Mouse (Mus musculus) liver, embryonic 15.5 days (tissue): Measurements from ENCODE around the gene Gca. TPM values are rescaled to one million over a fixed set of nuclear protein-coding genes. Genes with fewer than 3 reads are reported as not detected.

Source experiments
- ATAC-seq: fragments of 200-750 bp; cut with Nextera tagmentation; 2 replicates; pipeline ENCODE4 v1.8.0; 2017; ENCODE audit warnings: moderate number of reproducible peaks, mild to moderate bottlenecking, moderate library complexity; ENCODE audit not compliant: insufficient read depth
- H3K27ac ChIP-seq: fragments of 300-500 bp; sonication (generic); replicated peaks from 2 replicates; pipeline ENCODE4 v1.5.1; 2015; ENCODE audit warnings: mild to moderate bottlenecking, inconsistent platforms
- H3K27me3 ChIP-seq: fragments of 300-500 bp; sonication (generic); 2 replicates; pipeline ENCODE4 v1.6.1; 2015; ENCODE audit warnings: mild to moderate bottlenecking, inconsistent platforms
- H3K36me3 ChIP-seq: fragments of 300-500 bp; sonication (generic); replicated peaks from 2 replicates; pipeline ENCODE4 v1.6.1; 2015; ENCODE audit warnings: moderate library complexity, mild to moderate bottlenecking, inconsistent platforms
- H3K4me1 ChIP-seq: fragments of 300-500 bp; sonication (generic); replicated peaks from 2 replicates; pipeline ENCODE4 v1.6.1; 2015; ENCODE audit warnings: inconsistent platforms
- H3K4me2 ChIP-seq: fragments of 300-500 bp; sonication (generic); 2 replicates; pipeline ENCODE4 v1.6.1; 2015; ENCODE audit warnings: moderate library complexity, mild to moderate bottlenecking, inconsistent platforms
- H3K4me3 ChIP-seq: fragments of 300-500 bp; sonication (generic); replicated peaks from 2 replicates; pipeline ENCODE4 v1.5.1; 2015; ENCODE audit warnings: mild to moderate bottlenecking, inconsistent platforms
- H3K9ac ChIP-seq: fragments of 300-500 bp; sonication (generic); 2 replicates; pipeline ENCODE4 v1.6.1; 2015; ENCODE audit warnings: moderate library complexity, mild to moderate bottlenecking, inconsistent platforms
- H3K9me3 ChIP-seq: fragments of 300-500 bp; sonication (generic); replicated peaks from 2 replicates; pipeline ENCODE4 v1.6.1; 2016; ENCODE audit warnings: inconsistent platforms
- WGBS: fragments of 180-500 bp; shearing (Covaris S2); methylation state at CpG from one replicate; pipeline ENCODE4 v1.1.7; 2015; ENCODE audit warnings: mixed read lengths; ENCODE audit not compliant: insufficient replicate concordance; 5-methylcytosine and 5-hydroxymethylcytosine counted together
- polyA plus RNA-seq: library from polyadenylated mRNA; unstranded; fragments of >200 nt; fragmentation: Nextera tagmentation; extraction: Ambion mirVana; gene quantifications from 2 replicates; pipeline ENCODE4 v1.2.1, GENCODE M21; 2015

The Gca gene
- polyA plus RNA-seq, 1 experiment from 2014 or later = 4.7 TPM

DNA sequence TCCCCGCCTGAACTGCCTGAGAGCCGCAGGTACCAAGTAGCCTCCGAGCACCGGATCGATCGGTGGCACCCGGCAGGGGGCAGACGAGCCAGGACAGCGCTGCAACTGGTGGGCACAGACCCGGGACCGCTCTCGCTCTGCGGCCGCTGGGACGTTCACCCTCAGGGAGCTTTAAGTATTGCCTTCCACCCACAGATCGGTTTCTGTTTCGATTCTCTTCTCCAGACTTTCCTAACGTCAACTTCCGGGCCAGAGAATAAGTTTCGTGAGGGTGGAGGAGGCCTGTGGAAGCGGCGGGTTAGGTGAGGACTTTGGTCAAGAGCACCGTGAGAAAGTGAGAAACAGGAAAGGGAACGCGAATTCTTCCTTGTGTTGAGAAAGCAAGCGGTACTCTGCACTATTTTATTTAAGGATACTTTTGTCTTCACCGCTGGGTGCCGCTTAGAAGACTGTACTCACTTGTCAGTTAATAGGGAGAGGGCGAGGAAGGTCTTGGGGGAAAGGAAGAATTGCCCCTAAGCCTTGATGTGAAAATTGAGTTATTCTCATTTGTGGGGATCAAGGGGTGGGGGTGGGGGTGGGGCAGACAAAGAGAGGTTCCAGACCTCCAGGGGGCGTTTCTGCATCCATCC is 18.0 kb upstream of the Gca start, which contains the start of gene Ifih1:
TSS of gene Ifih1 (minus strand) at position 242 of the 632 bp plus-strand sequence.
- ATAC-seq = peak; percentile 88
- Histone ChIP-seq H3K9me3 (no peaks in the 10 kb centered on the region), H3K27ac (peak within 1 kb of the TSS; percentile 79), H3K4me2 (peak within 1 kb of the TSS; percentile 87), H3K9ac (peak within 1 kb of the TSS; percentile 70), H3K4me3 (peak within 1 kb of the TSS; percentile 82), H3K4me1 (peaks cover 26% of the 10 kb centered on the region), H3K36me3 (no peaks in the 10 kb centered on the region), H3K27me3 (no peaks in the 10 kb centered on the region)
- WGBS = 2% methylated on average over 30 of the region's 30 CpGs

DNA sequence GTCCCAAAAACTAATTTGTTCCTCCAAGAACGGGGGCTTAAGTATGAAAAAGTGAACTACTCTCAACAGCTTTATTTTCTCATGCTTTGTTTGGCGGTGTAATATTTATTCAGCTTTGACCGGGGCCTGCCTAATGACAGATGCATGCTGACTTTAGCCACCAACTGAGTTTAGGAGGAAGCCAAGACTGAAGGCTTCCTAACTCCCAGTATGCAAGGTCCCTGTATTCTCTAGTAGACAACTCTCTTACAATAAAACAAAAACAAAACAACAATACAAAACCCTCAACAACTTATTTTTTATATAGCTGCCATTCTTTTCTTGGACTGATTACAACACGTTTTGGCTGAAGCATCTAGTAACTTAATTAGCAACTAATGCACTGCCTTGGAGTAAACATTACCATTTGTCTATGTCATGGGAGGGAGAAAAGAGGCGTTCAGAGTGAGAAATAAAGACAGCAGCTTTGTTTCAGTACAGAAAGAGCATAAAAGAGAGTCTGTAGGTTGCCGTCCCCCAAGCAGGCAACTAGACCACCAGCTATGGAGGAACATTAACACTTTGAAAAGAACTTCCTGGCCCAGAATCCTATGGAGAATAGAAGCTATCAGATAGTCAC is 17.3 kb upstream of the Gca start:
- Histone ChIP-seq H3K4me2 (peak overlapping the region; percentile 87), H3K4me3 (peak overlapping the region; percentile 82), H3K36me3 (no peaks in the 10 kb centered on the region), H3K4me1 (peaks cover 26% of the 10 kb centered on the region), H3K27me3 (no peaks in the 10 kb centered on the region), H3K27ac (no peak overlapping the region; the same call in 1 of the 2 replicates), H3K9me3 (no peaks in the 10 kb centered on the region), H3K9ac (peak overlapping the region; percentile 70; the same call in 1 of the 2 replicates)
- WGBS = 32% methylated on average over 6 of the region's 6 CpGs
- ATAC-seq = no peak

DNA sequence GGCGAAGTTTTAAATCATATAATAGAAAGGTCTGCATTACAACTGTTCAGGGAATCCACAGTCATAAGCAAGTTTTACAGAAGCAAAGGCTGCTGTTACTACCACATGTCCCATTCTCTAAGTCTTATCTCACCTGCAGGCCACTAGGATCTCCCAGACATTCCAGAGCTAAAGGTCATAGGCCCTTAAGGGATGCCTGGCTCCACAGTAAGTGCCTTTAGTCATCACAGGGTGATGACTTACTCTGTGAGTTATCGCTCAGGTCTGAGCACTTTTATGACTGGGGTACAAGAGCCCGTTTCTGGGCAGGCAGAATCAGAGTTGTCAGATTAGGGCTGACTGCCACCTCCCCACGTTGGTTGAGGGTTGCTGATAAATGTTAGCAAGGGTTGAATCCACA is 12.2 kb upstream of the Gca start:
- WGBS = 38% methylated on average over 4 of the region's 4 CpGs
- H3K4me1 ChIP-seq = peaks cover 5% of the 10 kb centered on the region
- no peak overlapping the region for H3K9ac ChIP-seq
- no peak overlapping the region for H3K4me2 ChIP-seq
- H3K4me3 ChIP-seq = no peak overlapping the region
- H3K27me3 ChIP-seq = no peaks in the 10 kb centered on the region
- H3K9me3 ChIP-seq = no peaks in the 10 kb centered on the region
- ATAC-seq = no peak
- H3K36me3 ChIP-seq = no peaks in the 10 kb centered on the region
- H3K27ac ChIP-seq = no peak overlapping the region

DNA sequence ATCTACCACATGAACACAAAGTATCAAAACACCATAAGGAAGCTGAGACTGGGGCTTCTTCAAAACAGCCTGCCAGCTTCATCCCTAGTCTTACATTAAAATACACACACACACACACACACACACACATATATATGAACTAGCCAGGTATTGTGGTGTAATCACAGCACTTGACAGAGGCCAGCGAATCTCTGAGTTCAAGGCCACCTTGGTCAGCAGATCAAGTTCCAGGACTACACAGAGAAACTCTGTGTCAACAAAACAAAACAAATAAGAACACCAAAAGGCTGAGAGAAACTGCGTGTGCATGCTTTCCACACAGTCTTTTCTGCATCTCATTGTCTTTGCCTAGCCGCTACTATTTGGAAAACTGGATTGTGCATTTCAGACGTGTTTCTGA is 11.6 kb upstream of the Gca start:
- Histone ChIP-seq H3K4me3 (no peak overlapping the region), H3K27ac (no peak overlapping the region), H3K4me1 (peaks cover 5% of the 10 kb centered on the region), H3K9me3 (no peaks in the 10 kb centered on the region), H3K27me3 (no peaks in the 10 kb centered on the region), H3K9ac (no peak overlapping the region), H3K36me3 (no peaks in the 10 kb centered on the region), H3K4me2 (no peak overlapping the region)
- peak; percentile 43; the same call in 1 of the 2 replicates for ATAC-seq
- 53% methylated on average over 4 of the region's 4 CpGs for WGBS

DNA sequence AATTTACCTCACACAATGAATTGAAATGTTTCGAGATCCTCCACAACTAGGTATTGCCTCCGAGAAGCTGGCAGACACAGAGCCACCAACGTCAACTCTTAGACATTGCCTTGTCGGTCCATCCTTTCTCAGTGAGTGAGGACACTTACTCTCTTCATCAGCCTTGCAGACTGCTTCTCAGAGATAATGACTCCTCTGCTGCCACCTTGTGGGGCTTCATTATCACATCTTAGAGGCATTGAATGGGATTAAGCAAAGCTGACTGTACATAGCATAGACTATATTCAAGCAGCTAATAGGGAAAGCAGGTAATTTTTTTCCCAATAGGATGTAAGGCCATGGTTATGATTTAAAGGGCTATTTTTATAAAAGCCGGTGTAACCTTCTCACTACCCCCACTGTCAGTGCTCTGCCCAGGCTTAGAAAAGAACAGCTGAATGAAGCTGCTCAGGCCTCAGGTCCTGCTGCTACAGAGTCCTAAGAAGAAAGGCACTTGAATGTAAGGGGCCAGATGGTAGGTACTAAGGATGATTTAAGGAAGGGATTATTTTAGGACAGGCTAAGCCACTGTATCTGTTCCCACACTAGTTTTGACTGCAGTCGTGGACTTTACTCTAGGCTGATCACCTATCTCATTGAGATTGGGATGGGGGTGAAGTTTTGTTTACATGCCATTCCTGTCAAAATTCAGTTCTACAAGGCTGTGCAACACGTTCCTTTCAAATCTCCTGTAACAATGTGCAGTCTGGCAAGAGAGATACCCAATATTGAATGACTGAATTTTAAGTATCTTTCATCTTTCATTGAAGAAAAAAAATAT is 9.4 kb upstream of the Gca start:
- ATAC-seq = peak; percentile 57
- Histone ChIP-seq H3K9ac (no peak overlapping the region), H3K27ac (no peak overlapping the region)

DNA sequence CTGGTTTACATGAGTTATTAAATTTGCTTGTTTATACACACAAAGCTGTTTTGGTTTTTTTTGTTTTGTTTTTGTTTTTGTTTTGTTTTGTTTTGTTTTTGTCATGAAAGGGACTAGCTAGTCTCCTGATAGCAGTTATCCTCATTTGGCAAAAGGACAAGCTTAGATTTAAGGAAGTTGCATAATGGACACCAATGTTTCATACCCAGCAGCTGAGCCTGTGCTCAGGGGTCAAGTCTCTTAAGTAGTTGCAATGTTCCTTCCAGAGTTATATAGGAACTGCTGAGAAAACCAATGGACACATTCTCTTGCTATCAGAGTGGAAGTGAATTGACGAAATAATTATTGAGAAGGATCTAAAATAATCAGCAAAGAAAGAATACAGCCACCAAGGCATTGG is 8.0 kb upstream of the Gca start:
- no peak overlapping the region for H3K4me3 ChIP-seq
- H3K4me2 ChIP-seq = no peak overlapping the region
- H3K9me3 ChIP-seq = no peaks in the 10 kb centered on the region
- H3K36me3 ChIP-seq = no peaks in the 10 kb centered on the region
- no peak overlapping the region for H3K9ac ChIP-seq
- H3K27ac ChIP-seq = no peak overlapping the region
- H3K4me1 ChIP-seq = peaks cover 5% of the 10 kb centered on the region
- H3K27me3 ChIP-seq = no peaks in the 10 kb centered on the region
- 33% methylated on average over 1 of the region's 1 CpGs for WGBS
- no peak for ATAC-seq

More for the DNA sequence above, 9.4 kb upstream of the Gca start:
- Histone ChIP-seq H3K4me2 (peak overlapping the region; percentile 21; the same call in 1 of the 2 replicates), H3K27me3 (no peaks in the 10 kb centered on the region), H3K4me1 (peaks cover 5% of the 10 kb centered on the region), H3K4me3 (no peak overlapping the region), H3K36me3 (no peaks in the 10 kb centered on the region), H3K9me3 (no peaks in the 10 kb centered on the region)
- WGBS = 35% methylated on average over 7 of the region's 7 CpGs

DNA sequence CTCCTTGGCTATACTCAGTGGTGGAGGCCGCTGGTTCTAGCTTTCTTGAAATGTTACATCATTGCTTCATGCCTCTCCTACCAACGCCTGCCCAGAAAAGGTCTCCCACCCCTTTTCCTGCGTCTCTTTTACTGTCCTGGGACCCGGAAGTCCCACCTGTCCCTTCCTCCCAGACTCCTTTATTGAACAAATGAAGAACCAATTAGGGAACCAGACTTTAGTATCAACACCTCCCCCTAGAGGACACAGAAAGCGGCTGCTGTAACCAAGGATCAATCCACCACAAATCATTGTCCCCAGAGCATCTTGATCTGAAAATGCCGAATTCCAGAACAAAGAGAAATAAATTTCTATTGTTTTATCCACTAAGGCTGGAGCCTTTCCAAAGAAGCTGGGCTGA is 3.5 kb upstream of the Gca start:
- Histone ChIP-seq H3K4me2 (no peak overlapping the region), H3K27me3 (peaks cover 10% of the 10 kb centered on the region), H3K36me3 (no peaks in the 10 kb centered on the region), H3K27ac (no peak overlapping the region), H3K4me1 (peaks cover 9% of the 10 kb centered on the region), H3K9ac (no peak overlapping the region), H3K9me3 (no peaks in the 10 kb centered on the region), H3K4me3 (no peak overlapping the region)
- 40% methylated on average over 6 of the region's 6 CpGs for WGBS
- no peak for ATAC-seq

DNA sequence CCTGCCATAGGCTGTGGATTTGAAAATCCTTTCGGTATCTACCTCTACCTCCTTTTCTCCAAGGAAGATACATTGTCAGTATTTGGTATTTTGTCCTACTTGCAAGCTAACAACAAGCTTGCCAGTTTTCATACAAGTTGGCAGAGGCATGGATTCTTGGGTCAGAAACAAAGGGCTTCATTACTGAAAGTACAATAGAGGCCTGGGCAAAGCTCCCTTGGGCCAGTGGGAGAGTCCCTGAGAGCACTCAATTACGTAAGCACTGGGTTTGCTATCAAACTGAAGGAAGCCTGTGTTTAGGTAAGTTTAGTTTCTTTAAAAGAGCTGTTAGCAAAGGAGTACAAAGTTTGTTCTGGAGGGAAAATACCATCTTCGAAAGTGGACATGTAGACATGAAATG is 1.5 kb upstream of the Gca start:
- no peak for ATAC-seq
- Histone ChIP-seq H3K9me3 (no peaks in the 10 kb centered on the region), H3K27me3 (peaks cover 10% of the 10 kb centered on the region), H3K4me3 (no peak overlapping the region), H3K9ac (no peak overlapping the region), H3K4me1 (peaks cover 9% of the 10 kb centered on the region), H3K36me3 (no peaks in the 10 kb centered on the region), H3K27ac (no peak overlapping the region), H3K4me2 (no peak overlapping the region)
- 70% methylated on average over 3 of the region's 3 CpGs for WGBS

DNA sequence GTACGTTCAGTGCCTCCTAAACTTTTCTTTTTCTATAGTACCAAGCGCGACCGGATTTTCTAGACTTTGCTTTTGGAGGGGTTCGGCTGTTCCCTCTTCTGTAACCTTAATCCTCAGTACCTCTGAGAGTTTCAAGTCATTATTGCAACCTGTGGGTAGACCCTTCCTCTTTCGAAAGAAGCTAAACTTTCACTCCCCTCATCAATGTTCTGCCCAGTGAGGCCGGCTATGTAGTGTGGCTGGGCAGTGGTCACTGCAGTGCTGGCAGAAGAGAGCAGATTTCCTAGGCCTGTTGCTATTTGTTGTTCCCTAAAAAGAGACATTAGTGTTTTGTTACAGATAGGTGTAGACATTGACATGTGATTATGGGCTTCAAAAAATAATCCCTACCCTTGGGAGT is 754 bp downstream of the Gca start:
- no peaks in the 10 kb centered on the region for H3K36me3 ChIP-seq
- WGBS = 56% methylated on average over 7 of the region's 7 CpGs
- peaks cover 9% of the 10 kb centered on the region for H3K4me1 ChIP-seq
- H3K27ac ChIP-seq = no peak overlapping the region
- H3K4me3 ChIP-seq = peak overlapping the region; percentile 67
- H3K9ac ChIP-seq = no peak overlapping the region
- no peaks in the 10 kb centered on the region for H3K9me3 ChIP-seq
- H3K27me3 ChIP-seq = peaks cover 10% of the 10 kb centered on the region
- peak overlapping the region; percentile 88; the same call in 1 of the 2 replicates for H3K4me2 ChIP-seq
- ATAC-seq = no peak

DNA sequence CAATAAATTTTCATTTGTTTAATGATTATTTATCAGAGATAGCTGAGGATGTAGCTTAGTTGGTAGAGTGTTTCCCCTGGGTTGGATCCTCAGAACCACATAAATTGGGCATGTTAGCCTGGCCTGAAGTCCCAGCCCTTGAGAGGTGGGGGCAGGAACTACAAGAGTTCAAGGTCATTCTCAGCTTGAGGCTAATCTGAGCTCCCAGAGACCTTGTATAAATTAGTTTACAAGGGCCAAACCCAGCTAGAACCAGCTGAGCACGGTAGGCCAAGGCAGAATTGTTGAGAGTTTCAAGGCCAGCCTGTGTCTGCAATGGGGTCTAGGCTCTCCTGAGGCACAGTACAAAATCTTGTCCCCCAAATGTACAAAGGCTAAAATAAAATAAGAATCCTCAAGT is 1.5 kb downstream of the Gca start:
- H3K9ac ChIP-seq = no peak overlapping the region
- H3K9me3 ChIP-seq = no peaks in the 10 kb centered on the region
- no peak overlapping the region for H3K4me3 ChIP-seq
- H3K4me1 ChIP-seq = peaks cover 9% of the 10 kb centered on the region
- H3K27me3 ChIP-seq = peaks cover 10% of the 10 kb centered on the region
- no peak overlapping the region for H3K27ac ChIP-seq
- no peak for ATAC-seq
- no peaks in the 10 kb centered on the region for H3K36me3 ChIP-seq
- 48% methylated on average over 1 of the region's 1 CpGs for WGBS
- no peak overlapping the region for H3K4me2 ChIP-seq

DNA sequence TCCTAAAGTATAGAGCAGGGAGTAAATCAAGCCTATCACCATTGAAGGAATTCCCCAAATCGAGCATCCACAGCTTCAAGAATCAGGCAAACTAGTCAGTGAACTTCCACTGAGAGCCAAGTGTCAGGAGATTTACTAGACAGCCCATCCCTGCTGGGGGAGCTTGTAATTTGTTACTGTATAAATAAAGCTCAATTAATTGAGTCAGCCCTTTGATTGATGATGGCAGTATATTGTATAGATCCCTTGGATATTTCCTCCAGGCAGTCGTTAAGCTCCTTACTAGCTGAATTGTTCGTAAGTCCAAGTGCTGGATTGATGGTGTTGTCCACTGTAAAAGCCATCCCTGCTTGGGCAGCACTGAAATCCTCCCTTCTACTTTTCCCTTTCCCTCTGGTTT is 5.8 kb downstream of the Gca start:
- Histone ChIP-seq H3K9ac (no peak overlapping the region), H3K4me3 (no peak overlapping the region), H3K27ac (no peak overlapping the region), H3K27me3 (0 out of 2 replicates have a peak, but pooled peaks cover under 1% of the 10 kb centered on the region), H3K4me2 (no peak overlapping the region), H3K4me1 (no peaks in the 10 kb centered on the region; the same call in 1 of the 2 replicates), H3K36me3 (no peaks in the 10 kb centered on the region), H3K9me3 (no peaks in the 10 kb centered on the region)
- WGBS = 76% methylated on average over 3 of the region's 3 CpGs
- no peak for ATAC-seq
